Mouse (Mus musculus) skeletal muscle tissue, adult 2 months (tissue): ENCODE data around the gene Neurl2.
"Not testable (repeated sequence)": the region's sequence is repeated elsewhere in the genome, so short reads cannot be mapped to it uniquely, and the experiment has no call there.

ENCODE experiments used
- DNase-seq: peaks from one replicate; pipeline ENCODE4 v3.0.0-alpha.2; 2012; ENCODE audit warnings: low read depth, low spot score

Neurl2 gene

DNA sequence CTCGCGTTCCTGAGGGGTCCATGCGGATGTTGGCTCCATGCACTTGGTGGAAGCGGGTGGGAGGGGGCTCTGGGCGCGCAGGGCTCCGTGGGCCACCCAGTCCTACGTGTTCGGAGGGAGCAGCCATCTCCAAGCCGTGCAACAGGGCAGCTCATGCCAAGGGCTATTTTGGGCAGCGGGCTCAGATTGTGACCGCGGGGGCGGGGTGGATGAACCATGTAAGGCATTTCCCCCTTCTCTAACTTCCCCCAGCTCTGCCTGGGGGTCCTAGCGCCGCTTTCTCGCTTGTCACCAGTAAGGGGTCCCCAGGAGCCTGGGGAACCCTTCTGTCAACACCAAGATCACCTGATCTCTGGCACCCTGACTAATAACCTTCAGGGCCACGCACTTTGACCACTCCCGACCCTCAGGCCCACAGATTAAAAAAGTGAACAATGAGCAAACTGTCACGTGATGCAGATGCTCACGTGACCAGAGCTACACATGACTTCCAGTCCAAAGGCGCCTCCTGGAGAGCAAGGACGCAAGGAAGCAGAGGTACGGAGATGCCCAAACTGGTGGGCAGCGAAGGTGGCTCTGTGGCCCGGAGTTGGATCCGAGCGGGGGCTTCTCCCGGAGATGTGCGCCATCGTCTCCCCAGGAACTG lies at the start of gene Neurl2:
TSS of gene Neurl2 (minus strand) at position 143 of the 646 bp plus-strand sequence.
- peak; percentile 97 for DNase-seq

DNA sequence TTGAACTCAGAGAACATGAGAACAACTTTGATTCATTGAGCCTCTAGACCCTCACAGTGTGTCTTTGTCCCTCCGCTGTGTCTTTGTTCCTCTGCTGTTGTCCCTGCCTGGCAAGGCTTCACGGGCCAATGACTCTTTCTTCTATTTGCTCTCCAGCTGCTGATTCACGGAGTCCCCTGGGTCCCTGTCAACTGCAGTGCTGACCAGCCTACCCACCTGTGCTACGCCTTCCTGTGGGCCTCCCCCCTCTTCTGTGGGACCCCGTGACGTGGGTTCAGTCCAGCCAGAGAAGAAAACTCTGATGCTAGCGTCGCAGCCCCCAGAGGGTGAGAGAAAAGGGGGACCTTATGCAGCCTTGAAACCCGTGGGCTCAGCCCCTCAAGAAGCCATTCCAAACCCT lies 49.4 kb upstream of the Neurl2 start:
- no peak for DNase-seq

DNA sequence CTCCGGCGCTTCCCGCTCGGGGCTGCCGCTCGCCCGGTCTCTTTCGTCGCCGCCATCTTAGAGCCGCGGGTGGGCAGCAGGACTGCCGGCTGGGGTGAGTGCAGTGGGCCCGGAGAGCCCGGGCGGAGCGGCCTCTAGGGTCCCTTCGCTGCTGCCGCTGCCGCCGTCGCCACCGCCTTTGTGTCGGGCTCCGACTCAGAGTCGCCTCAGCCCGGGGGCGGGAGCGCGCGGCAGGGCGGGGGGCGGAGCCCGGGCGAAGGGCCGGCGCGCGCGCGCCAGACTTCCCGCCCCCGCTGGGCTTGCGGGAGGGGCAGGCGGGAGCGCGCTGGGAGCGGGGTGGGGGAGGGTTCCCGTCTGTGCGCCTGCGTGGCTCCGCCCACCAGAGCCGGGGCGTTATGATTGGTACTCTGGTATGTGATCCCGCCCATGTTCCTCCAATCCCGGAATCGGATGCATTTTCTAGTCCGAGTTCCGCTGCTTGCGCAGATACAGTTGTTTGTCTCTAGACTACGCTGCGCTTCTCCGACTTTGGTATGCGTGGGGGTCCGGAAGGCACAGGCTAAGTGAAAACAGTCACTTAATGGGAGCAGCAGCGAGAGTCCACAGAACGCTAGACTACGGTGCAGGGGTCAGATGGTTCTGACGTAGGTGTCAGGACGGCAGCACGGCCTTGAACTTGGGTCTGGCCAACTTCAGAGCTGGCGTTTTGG lies 46.5 kb upstream of the Neurl2 start:
- peak; percentile 98 for DNase-seq

DNA sequence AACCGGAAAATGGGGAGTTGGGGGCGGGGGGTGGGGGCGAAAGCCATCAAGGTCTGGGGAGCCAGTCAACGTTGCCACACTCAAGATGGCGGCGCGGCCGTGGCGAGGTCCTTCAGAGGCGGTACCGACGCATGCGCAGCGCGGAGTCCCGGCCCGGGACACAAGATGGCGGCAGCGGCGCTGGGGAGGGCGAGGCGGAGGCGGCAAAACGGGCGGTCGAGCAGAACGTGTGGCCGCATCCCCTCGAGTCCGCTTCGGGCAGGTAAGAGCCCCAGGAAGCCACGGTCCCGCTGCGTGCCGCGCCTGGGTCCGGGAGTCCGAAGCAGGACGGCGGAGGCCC lies 45.9 kb upstream of the Neurl2 start, which contains the start of gene Pcif1:
TSS of gene Pcif1 (plus strand) at position 77 of the 340 bp plus-strand sequence.
- peak; percentile 94 for DNase-seq

DNA sequence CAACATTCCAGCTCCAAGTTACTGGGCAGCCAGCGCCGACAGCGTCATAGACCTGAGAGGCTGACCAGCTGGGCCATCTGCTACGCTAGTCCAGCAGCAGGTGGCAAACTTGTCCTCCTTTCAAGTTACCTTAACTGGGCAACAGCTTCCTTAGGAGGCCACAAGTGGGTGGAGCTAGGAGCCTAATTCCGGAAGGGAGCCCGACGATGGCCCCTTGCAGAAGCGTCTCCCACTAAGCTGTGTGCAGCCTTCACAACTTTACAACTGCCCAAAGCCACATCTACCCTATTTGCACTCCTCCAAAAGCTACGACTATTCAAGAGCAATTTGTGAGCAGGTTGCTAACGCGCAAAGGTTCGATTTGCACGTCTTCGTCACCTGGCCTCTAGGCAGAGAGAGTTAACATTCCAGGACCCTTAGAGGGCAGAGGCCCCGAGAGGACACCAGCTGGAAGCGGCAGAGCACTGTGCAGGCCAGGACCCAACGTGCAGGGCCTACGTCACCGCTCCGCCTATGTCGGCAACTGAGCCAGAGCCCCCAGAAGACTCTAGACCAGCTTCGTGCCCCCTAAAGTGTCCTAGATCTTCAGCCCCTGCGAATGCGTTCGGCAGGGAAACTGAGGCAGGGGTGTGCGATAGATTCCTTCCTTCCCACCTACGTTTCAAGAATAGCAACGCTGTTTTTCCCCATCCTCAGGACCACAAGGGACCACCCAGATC lies 45.4 kb upstream of the Neurl2 start:
- DNase-seq: peak; percentile 94

DNA sequence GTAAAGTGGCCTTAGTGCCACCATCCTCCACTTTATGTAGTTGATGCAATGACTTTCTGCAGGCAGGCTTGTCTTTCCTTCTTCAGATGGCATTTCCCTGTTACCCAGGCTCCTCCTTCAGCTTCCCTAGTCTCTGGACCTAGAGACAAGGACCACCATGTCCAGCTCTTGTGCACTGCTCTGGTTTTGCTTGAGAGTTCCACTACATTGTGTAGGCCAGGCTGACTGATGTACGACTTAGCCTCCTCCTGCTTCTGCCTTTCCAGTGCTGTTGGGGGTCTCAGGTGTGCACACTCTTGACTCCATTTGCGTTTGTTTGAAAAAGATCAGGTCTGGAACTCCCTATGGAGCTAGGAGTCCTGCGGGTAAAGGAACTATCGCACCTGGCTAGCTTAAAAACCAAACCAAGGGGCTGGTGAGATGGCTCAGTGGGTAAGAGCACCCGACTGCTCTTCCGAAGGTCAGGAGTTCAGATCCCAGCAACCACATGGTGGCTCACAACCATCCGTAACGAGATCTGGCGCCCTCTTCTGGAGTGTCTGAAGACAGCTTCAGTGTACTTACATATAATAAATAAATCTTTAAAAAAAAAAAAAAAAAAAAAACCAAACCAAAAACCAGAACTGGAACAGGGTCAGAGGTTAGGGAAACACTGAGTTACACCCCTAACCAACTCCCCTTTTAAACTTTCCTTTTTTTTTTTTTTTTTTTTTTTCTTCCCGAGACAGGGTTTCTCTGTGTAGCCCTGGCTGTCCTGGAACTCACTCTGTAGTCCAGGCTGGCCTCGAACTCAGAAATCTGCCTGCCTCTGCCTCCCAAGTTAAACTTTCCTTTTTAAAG lies 44.3 kb upstream of the Neurl2 start:
- not testable (repeated sequence) for DNase-seq

DNA sequence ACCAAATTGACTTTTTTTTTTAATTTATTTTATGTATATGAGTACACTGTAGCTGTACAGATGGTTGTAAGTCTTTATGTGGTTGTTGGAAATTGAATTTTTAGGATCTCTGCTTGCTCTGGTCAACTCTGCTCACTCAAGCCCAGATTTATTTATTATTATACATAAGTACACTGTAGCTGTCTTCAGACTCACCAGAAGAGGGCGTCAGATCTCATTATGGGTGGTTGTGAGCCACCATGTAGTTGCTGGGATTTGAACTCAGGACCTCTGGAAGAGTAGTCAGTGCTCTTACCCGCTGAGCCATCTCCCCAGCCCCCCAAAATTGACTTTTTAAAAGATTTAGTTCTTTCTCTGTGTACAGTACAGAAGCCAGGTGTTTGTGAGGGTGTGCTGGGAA lies 42.4 kb upstream of the Neurl2 start:
- not testable (repeated sequence) for DNase-seq

DNA sequence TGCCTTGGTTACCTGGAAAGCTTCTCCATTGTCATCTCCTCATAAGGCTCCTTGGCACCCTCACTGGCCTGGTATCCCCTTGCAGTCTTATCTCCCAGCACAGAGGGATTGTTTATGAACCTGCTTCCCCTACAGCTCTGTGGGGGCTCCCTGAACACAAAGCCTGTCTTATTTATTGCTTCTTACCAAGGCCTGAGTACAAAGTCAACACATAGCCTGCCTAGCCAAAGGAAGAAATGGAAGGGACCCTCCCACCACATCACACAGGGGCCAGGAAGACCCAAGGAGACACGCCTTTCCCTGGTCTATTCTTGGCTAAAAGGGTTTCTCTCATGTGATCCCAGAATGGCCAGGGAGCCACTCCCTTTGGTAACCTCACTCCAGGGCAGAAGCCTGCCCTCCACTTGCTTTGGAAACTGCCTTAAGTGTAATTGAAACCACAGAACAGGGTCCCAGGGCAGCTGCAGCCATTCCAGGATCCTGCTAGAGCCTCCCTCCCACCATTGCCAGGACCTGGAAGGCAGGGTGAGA lies 41.0 kb upstream of the Neurl2 start:
- DNase-seq: peak; percentile 60

DNA sequence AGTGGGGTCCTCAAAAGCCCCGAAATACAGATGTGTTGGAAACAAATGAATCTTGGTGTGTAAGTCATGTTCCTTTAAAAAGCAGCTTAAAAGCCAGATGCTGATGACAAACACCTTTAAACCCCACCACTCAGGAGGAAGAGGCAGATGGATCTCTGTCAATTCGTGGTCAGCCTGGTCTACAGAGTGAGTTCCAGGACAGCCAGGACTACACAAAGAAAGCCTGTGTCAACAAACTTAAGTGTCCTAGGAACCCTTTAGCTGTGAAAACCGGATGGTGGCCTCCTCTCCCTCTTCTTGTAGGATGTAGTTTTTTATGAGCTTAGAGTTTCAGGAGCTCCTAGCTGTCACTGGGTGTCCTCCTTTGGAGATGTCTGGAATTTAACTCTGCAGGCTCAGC lies 40.4 kb upstream of the Neurl2 start:
- no peak for DNase-seq

DNA sequence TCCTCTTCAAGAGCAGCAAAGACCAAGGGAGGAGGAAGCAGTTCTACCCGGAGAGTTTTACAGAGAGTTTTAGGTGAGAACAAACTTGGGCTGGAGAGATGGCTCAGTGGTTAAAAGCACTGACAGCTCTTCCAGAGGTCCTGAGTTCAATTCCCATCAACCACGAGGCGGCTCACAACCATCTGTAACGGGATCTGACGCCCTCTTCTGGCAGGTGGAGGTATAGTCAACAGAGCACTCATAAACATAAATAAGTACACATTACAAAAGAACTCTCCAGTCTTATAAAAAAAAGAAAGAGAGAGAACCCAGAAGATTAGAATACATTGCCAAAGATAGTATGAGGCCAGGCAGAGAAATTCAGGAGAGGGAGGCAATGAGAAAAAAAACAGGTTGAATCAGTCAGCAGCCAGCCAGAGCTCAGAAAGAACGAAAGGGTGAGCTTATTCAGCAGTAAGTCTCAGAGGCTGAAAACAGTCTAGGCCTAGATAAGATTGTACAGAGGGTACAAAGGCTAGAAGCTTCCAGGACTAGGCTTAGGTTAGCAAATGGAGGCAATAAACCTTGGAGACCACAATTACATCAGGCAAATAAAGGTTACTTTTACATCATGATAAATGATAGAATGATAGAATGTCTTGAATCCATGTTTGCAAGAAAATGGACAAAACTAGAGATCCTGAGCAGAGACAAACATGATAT lies 38.5 kb upstream of the Neurl2 start:
- no peak for DNase-seq

DNA sequence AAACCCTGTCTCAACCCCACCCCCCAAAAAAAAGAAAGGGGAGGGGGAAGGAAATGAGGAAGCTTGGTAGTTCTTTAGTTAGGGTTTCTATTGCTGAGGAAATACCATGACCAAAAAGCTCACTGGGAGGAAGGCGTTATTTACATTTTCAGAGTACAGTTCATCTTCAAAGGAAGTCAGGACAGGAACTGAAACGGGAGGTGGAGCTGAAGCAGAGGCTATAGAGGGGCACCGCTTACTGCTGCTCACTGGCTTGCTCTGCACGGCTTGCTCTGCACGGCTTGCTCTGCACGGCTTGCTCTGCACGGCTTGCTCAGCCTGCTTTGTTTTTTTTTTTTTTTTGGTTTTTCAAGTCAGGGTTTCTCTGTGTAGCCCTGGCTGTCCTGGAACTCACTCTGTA lies 35.2 kb upstream of the Neurl2 start:
- DNase-seq: no peak

DNA sequence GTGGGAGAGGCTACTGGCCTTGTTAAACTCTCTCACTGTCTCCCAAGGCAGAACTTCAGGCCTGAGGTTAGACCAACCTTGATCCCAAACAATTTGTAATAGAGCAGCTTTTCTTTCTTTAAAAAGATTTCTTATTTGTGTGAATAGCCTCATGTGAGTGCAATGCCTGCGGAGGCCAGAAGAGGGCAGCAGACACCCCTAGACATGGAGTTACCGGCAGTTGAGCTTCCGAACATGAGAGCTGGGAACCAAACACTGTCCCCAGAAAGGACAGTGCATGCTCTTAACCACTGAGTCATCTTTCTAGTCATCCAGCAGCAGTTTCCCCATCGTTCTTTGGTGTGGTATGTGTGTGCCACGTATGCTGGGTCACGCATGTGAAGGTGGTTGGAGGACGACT lies 34.3 kb upstream of the Neurl2 start:
- no peak for DNase-seq

DNA sequence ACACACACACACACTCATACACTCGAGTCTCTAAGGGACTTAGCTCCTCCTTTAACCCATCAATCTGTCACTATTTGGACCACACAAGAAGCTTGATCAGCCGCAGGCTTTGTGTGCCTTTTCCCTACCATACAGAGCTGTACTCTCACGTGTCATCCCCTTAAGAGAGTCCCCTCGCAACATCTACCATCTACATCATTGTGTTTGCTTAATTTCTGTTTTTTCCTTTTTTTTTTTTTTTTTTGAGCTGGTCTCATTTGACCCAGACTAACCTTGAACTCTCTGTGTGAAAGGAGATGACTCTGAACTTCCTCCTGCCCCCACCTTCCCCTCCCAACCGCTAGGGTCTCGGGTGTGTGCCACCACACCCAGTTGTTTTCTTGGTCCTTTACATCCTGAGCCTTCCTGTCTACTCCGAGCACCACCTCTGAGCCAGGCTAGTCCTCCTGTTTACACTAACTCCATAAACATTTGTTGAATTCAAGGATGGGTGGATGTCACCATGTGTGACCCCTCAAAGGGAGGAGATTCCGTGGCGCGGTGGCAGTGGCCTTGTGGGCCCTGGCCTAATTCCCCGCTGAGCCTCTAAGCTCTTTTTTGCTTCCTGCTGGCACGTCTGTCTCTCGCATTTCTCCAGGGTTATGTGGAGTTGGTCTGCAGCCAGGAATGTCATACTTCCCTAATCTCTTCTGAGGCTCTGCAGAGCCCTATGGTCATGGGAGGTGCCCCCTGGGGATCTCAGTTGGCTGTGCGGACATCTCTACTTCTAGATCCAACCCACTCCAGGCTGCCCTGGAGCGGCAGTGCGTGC lies 33.7 kb upstream of the Neurl2 start:
- no peak for DNase-seq

DNA sequence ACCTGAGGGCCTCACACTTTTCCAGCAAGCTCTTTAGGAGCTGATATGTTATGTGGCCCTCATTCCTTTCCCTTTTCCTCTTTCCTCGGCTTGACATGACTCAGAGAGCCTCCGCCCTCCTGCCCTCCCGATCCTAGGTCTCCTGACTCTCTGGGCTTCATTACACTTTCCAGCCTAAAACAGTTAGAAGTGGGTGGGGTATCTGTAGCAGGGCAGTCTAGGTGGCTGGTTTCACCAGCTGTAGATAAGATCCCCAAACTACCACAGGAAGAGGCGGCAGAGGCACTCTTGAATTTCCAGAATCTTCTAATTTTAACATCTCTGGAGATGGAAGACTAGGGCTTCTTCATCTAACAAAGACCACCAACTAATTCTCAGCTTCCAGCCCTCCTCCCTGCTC lies 31.3 kb upstream of the Neurl2 start:
- DNase-seq: no peak

DNA sequence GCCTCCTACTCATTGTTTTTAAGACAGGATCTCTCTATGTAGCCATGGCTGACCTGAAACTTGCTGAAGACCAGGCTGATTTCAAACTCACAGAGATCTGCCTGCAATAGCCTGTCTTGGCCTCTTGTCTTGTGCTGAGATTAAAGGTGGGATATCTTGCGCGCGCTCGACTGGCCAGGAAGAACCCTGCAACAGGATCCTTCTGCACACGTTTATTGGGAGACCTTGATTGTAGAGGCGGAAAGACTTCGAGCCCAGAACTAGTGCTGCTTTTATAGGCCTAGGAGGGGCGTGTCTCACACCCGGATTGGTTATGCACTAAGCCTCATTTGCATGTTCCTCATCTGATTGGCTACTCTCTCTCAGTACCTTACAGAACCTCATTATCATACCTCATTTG lies 30.2 kb upstream of the Neurl2 start:
- not testable (repeated sequence) for DNase-seq

DNA sequence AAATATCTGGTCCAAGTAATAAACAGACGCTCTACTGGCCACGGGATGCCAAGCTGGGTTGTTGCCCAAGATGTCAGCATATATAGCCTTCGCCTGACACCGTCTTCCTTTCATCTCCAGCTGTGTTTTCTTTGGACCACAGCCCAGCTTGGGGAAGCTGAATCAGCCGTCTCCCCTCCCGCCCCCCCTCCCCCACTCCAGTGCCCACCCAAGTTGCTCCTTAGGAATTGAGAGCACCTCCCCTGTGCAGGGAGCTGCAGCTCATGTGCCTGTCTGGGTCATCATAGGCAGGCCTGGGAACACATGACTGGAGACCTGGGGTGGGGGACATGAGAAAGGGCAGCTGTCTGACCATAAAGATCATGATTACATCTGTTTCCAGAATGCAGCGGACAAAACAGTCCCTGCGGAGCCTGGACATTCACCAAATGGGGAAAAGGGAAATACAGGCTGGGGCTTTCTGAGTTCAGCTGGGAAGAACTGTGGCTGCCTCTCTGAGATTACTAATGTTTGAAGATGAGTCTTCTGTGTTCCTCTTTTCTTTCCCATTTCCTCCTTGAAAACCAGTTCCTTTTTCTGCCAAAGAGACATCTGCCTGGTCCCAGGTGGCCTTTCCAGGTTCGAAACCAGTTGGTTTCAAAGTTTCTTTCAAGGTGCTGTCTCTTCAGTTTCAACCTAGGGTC lies 29.1 kb upstream of the Neurl2 start:
- DNase-seq: peak; percentile 64

DNA sequence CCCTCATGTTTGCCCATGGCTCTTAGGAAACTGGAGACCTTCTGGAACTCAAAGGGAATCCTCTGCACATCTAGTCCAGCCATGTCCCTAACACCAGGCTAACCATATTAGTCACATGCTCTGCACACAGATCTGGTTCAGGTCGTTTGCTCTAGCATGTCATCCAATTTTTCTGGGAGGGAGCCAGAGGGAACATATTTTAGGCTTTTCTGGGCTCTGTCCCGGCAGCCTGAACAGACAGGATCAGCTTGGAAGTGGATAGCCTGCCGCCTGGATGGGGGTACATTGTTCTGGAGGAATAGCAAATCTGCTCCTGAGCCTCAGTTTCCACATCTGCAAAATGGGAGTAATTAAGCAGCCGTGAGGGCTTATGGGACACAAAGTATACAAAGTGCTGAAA lies 27.8 kb upstream of the Neurl2 start:
- DNase-seq: no peak

DNA sequence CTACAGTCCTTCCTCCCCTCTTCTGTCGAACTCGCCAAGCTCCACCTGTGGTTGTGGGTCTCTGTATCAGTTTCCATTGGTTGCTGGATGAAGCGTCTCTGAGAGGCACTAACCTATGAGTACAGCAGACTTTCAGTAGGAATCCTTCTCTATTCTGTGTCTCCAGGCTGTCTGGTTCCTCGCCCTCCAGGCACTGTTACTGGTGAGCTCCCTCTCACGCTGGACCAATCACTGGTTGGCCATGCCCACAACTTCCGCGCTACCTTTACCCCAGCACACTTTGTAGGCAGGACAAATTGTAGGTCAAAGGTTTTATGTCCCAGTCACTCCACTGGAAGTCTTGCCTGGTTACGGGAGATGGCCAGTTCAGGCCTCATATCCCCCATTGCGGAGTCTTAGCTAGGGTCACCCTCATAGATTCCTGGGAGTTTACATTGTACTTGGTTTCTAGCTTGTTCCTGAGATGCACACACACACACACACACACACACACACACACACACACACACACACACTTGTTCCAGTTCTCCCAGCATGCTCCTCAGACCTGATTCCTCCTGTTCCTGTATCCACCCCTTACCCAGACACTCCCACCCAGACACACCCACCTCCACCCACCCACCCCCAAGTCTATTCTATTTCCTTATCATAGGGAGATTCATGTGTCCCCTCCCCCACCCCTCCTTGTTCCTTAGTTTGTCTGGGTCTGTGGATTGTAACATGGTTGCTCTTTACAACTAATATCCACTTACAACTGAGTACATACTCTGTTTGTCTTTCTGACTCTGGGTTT lies 26.6 kb upstream of the Neurl2 start:
- no peak for DNase-seq

DNA sequence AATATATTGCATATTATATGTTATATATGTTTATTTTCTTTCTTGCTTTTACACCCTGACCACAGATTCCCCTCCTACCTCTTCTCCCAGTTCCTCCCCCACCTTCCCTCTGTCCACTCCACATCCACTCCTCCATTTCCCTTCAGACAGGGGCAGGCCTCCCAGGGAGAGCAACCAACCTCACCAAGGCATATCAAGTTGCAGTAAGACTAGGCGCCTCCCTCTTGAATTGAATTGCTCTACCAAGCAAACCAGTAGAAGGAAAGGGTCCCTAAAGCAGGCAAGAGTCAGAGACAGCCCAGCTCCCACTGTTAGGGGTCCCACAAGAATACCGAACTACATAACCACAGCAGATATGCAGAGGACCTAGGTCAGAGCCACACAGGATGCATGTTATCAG lies 25.9 kb upstream of the Neurl2 start:
- DNase-seq: no peak
